Mouse (Mus musculus): ENCODE measurements around the gene Tmub2.

GRCm38 (mm10) chr11:102277754-102278153 lies 7.0 kb upstream of the Tmub2 start:
- TF ChIP-seq CTCF (IDR thresholded peaks at IDR 0.05; ENCODE audit: borderline replicate concordance, control insufficient read depth, extremely low read depth, insufficient read depth, low read length, poor library complexity), result no peak
- no peak for TF ChIP-seq POLR2A (IDR thresholded peaks at IDR 0.05; ENCODE audit: control insufficient read depth, extremely low read depth, insufficient read depth, low read length, poor library complexity)
